Mouse (Mus musculus) CD8-positive naive resting alpha-beta T cell, adult 2 months (primary cell): ENCODE data around the gene Maff.
A peak's percentile ranks its signal among the peaks of the same experiment; 100 is the strongest.

Experiments used
- DNase-seq, 2 experiments: peaks; one replicate each; pipeline ENCODE4 v3.0.0; 2022; ENCODE audit warnings: low read depth in 2 of 2, low spot score in 2 of 2

The Maff gene

DNA sequence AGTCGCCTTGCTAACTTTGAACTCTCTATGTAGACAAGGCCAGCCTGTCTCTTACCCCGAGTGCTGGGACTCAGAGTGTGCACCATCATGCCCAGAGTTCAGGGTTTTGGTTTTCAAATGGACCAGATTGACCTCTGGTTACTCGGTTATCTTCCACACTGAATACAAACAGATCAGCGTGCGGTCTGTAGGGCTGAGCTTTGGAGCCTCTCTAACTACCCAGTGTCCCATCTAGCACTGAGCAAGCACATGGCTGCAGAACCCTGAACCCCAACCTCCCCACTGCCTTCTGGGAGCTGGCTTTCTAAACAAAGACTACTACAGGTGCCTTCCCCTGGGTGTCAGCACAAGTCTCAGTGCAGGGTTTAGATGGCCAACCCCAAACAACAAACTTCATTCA is 46.1 kb downstream of the Maff start:
- DNase-seq = no peak

DNA sequence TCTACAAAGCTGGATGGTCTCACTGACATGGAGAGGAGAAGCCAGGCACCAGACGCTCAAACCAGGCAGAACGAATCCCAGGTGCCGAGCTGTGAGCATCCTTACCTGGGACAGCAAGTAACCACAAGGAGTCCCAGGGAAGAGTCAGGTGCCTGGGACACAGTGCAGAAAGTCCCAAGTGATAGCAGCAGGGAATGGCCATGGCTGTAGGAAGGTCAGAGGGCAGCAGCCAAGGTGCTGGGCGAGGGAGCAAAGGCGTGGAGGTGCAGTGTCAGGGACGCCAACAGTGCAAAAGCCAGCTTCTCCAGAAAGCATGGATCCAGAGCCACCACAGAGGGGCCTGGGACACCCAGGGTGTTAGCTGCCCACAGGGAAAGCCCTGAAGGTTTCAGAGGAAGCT is 46.7 kb downstream of the Maff start:
- DNase-seq = no peak

DNA sequence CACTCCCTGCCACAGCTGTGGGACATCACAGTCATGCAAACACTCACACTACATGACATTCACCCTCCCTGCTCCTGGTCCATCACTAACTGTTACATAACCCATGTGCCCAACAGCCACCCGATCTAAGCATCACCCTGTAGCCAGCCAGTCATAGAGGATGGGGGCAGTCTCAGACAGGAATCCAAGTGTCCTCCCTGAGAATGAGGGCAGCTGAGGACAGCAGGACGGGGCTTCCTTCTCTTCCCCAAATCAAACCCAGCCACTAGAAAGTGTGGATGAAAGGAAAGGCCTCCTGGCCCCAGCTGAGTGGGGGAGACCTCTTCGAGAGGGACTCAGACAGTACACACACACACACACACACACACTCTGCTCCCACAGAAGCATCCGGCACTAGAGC is 48.4 kb downstream of the Maff start:
- DNase-seq = no peak

DNA sequence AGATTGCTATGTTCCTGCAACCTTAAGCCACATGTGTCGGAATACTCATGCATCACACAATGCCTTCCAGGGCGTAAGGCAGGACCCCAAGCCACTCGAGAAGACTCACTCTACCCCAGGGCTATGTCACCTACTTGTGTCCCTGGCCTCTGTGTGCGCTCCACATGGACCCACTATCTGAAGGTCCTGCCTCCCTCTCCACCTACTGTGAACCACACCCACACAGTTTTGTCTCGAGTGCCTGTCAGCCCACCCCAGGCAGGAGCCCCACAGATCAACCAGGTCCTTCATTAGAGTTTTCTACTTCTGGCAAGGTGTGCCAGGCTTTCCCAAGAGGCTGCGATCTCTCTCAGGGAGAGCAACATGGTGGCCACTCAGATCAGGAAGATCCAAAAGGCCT is 48.9 kb downstream of the Maff start:
- no peak for DNase-seq

DNA sequence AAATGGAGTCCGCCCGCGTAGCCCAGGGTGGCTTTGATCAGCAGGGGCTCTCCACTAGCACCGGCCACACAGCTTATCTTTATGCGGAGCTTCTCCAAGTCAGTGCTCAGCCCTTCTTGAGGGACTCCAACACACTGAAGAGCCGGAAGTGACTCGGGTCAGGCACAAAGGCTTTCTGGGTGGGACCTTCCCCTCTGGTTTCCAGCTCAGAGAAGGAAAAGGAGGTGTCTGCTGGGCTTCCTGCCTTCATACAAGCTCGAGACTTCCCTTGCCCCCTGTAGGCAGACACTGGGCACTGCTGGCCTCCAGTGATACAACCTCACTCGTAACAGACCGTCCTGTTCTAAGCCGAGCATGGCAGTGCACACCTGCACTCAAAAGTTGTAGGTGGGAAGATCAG is 50.3 kb downstream of the Maff start:
- DNase-seq = peak; percentile 28 to 48

DNA sequence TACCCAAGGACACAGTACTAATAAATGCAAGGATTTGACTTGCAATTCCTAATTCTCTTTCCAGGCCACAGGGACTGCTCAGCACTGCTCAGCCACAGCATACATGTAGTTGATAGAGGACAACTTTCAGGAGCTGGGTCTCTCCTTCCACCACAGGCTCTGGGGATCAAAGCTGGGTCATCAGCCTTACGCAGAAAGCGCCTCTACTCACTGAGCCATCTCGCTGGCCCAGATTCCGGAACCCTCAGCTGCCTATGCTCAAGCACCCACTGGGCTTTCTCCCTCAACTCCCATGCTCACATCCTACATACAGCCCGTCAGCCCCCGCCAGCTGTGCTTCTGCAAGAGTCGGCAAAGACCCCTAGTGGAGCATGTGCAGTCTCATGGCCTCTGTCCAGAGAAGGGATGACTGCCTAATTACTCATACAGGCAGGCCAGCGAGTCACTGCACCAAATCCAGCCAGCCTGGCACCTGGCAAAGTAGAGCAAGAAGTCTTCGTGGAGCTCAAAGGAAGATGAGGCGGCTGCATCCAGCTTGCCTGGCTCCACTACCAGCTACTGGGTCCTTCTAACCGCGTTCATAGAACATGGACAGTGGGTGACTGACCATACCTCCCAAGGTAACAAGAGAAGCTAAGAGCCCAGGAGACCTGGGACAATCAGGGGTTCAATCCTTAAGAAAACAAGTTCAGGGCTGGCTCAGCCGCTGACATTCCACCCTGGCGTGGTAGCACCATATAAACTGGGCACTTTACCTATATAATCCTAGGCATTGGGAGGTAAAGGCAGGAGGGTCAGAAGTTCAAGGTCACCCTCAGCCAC is 53.0 kb downstream of the Maff start:
- no peak for DNase-seq

DNA sequence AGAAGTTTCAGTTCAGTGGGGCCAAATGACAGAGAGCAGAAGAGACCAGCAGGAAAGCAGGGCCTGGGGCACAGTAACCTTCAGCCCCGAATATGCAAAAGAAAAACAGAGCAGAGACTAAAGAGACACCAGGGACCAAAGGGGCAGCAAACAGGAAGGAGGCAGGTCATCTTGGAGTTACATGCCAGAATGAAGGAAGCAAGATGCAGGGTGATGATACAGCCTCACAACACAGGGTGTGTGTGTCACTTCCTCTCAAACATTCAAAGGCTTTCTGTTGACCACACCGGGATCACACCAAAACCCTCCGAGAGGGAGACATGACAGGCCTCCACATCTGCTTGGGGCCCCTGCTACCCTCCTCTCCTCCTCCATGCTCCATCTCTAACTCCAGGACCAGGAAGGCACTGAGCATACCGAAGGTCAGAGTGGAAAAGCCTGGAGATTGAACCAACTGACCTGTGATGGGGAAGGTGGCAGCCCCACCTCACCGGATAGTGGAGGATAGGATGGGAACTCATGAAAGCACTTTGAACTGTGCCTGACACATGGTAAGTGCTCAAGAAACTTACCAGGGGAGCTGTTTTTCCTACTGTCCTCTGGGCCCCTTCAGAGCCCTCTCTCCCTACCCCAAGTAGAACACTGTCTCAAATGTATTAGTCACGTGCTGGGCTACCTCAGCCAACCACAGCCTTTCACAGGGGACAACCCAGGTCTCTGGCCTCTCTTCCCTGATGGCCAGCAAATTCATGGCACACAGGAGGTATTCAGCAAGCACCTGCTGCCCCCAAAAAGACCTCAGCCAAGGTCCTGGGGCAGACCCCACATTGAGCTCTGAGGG is 53.9 kb downstream of the Maff start:
- no peak for DNase-seq

DNA sequence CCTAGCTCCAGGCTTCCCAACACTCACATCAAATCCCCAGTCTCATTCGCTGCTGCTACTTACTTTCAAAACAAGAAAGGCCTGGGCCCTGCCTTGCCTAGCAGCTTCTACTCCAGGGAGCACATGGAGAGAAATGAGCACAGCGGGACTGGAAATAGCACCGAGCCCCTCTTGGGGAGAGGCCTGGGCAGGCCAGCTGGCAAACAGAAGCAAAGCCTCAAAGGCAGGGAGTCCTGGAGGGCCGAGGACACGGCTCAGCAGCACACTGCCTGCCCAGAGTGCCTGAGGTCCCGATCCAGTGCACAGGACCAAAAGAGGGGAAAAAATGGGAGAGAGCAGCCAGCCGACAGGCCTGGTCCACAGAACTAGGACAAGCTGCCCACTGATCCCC is 54.5 kb downstream of the Maff start:
- no peak for DNase-seq

DNA sequence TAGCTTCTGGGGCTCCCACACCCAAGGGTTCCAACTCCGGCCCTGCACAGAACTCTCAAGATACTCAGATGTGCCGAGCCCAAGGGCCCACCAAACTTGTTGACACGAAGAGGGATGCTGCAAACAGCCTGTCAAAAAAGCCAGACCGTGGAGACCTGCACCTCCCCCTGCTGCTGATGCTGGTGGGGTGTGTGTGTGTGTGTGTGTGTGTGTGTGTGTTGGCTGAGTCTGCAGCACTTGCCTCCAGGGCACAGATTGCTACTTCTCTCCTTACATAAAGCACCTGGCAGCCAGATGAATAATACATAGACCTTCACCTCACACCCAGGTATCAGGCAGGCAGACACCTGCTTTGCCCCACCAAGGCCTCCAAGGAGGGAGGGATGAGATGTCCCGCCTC is 55.8 kb downstream of the Maff start:
- DNase-seq = peak in 1 of 2 experiments; percentile 17

DNA sequence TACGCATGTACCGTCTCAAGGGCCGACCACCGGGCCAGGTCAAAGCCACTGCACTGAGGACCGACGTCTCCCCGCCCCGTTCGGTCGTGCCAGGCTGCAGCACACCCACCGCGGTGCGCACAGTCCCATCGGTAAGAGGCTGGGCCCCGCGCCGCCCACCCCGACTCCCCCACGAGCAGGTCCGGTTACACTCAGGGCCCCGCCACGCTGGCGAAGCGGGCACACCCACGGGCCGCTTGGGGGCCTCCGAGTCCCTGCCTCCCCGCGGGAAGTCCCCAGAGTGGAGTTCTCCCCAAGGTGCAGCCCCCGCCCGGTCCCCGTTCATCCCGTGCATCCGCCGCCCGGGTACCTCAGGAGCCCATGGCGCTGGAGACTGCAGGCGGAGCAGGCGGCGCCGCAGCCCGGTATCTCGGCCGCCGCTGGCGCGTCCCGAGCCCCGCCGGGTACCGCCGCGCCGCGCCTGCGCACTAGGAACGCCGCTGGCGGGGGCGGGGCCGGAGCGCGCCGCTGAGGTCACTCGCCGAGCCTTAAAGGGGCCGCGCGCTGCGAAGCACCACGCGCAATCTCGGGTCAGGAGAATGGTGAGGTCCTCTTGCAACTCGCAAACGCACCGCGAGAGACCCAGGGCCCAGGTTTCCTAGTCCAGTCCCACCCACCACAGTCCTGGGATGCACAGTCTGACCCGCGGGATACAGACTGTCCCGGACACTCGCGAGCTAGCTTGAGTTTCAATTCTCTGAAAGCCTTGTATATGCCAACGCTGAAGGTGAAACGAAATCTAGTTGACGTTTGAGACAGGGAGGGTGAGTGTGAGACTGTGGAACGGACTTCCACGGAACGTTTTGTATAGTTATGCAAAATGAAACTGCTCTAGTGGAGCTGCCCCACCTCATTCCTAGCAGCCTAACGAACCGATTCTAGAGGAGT is 56.7 kb downstream of the Maff start, which contains the start of gene Tmem184b:
Tmem184b (minus strand) TSS at position 734 of the 927 bp plus-strand sequence.
- peak; percentile 76 to 79 for DNase-seq

DNA sequence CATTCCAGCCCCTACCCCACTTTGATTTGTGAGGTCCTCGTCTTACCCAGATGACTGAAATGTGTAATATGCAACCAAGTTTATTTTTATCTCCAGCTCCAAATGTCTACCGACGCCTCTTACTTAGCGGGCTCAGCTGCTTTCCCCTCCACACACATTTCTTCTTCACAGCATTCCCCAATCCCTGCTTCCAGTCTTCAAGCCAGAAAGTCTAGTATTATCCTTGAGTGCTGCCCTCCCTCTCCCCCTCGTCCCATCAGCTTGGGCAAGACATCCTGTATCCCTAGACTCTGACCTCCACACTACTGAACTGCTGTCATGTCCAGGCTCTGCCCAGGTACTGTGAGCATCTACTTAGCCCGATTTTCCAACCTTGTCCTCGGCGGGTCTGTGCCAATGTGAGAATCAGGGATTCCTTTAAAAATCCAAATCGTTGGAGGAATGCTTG is 57.4 kb downstream of the Maff start:
- DNase-seq = no peak

DNA sequence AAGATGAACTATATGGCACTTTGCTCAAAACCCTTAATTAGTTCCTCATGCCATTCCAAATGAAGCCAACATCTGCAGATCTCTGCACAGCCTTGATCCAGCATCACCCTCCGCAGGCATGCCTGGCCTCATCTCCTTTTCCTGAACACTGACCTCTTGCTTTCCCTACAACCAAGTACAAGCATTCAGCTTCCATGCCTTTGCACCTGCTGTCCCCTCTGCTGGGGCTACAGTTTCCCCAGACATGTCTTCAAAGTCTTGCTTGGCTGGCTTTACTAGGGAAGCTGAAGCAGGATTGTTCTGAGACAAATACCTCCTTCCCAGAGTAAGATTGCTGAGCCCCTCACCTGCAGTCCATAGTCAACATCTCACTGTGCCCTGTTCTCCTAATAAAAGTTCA is 57.9 kb downstream of the Maff start:
- no peak for DNase-seq

DNA sequence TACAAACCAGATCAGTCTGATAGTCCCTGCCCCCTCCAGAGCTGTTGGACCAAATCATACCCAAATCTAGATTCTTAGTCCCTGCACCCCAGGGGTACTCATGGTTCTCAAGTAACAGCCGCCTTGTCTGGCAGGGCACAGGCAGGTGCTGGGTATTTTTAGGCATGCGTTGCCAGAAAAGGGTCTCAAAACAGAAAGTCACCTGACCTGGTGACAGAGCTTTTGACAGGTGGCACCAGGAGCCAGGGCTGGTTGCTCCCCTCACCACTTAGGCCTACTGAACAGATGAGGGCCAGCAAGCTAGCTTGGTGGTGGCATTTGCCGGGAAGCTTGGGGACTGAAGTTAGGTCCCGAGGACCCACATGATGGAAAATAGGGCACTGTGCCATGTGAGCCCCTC is 60.1 kb downstream of the Maff start:
- DNase-seq = no peak
